Mouse (Mus musculus): ENCODE results near the gene Gm11214.

The Gm11214 gene

GRCm38 (mm10) chr4:63659775-63660174 is 3.4 kb downstream of the Gm11214 start:
- no peak for DNase-seq (ENCODE audit: low read depth)

DNA sequence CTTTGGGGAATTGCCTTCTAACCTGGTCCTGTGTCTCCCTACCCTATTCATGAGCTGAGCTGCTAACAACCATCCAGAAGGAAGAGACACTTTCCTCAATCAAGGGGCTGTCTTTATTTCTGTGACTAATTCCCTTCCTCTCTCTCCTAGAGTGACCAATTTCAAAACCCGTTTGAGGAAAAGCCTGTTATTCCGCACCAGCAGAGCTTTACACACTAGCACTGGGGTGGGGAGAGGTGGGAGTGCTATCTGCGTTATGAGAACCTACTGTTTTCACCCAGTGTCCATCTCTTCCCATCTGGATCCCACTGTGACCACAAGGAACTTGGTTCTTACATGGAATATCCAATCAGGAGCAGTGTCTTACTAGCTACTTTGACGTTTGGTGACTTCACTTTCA is 4.1 kb downstream of the Gm11214 start:
- no peak for DNase-seq (ENCODE audit: low read depth)

DNA sequence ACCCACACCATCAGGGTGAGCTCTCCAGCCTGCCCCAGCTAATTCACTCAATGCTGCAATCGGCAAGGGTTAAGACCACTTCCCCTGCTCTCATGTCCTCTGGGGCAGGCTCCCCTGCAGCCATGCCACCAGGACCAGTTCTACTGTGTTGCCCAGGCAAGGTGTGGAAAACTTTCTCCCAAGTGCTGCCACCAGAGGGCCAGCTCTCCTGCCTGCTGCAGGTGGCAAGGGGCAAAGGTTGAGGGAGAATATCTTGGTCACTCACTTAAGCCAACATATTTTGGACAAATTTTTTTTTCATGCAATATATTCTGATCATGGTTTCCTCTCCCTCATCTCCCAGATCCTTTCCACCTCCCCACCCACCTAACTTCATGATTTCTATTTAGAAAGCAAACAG is 8.8 kb downstream of the Gm11214 start:
- no peak for DNase-seq (ENCODE audit: low read depth)

DNA sequence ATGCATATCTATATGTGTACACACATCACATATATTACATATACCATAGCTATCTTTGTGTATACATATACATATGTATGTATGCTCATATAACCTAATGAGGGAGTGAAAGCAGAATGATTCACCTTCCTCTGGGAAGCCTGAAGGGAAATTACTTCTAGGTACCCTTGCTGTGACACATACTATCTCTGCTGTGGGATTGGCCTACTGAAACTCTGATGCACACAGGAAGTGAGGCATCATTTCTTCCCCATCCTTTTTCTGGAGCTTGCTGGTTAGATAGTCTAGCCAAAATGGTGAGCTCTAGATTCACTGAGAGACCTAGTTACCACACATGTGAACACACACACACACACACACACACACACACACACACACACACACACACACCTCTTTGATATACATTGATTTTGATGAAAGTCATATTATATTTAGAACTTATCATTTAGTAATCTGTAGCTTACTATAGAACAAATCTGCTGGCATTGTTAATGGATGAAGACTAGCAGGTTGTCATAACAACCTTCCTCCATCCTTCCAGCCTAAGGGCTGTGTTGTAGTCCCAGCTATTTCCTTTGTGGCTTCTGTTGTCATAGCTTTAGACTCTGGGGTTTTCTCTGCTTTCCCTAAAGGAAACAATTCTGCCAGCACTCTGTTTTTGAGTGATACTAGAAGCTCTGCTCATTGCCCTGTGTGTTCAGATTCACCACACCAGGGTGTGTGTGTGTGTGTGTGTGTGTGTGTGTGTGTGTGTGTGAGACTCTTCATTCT is 19.0 kb downstream of the Gm11214 start:
- DNase-seq (ENCODE audit: low read depth): no peak

GRCm38 (mm10) chr4:63639842-63640241 is 23.3 kb downstream of the Gm11214 start:
- no peak for DNase-seq (ENCODE audit: low read depth)

GRCm38 (mm10) chr4:63638603-63639002 is 24.6 kb downstream of the Gm11214 start:
- DNase-seq (ENCODE audit: low read depth): no peak

GRCm38 (mm10) chr4:63633181-63633580 is 30.0 kb downstream of the Gm11214 start:
- no peak for DNase-seq (ENCODE audit: low read depth)

GRCm38 (mm10) chr4:63627111-63627510 is 36.1 kb downstream of the Gm11214 start:
- no peak for DNase-seq (ENCODE audit: low read depth)

- no peak for DNase-seq (ENCODE audit: low read depth)
These were observed 37.6 kb downstream of the Gm11214 start for GRCm38 (mm10) chr4:63625563-63626080.

DNA sequence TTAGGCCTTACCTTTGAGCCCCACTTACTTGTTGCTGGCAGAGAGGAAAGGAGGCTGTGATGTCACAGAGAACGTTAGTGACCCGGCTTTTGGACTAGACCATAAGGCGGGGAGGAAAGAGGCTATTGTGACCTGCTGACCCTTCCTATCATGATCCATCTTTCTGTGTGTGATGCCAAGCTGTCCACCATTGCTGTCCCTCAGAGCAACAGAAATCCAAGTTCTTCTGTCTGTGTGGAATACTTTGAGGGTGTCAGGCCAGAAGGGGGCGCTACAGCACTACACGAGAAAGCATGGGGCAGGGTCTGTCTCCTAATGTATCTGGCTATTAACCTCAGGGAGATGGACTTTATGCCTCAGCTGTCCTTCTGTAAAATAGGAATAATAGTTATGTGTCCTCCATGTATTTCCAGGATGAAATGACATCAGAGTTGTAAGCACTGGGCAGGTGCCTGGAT is 40.8 kb downstream of the Gm11214 start, which contains the start of gene Tex48:
Gene Tex48 (minus strand): TSS at position 51 of the 458 bp plus-strand sequence.
- no peak for DNase-seq (ENCODE audit: low read depth)

DNA sequence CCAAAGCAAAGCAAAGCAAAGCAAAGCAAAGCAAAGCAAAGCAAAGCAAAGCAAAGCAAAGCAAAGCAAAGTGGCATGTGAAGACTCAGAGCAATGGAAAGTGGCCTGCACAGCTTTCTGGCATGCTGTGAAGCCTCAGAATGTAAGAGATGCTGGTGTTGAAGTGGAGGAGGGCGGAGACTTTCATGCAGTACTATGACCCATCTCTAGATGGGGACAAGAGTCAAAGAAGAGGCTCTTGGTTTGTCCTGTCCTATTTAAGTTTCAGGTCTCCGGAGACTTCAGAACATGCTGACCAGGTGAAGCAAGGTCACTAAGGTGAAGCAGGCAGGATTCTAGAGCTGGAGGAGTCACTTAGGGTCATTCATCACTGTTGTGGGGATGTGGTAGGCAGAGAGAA is 41.3 kb downstream of the Gm11214 start:
- no peak for DNase-seq (ENCODE audit: low read depth)
